In genomic region chr4:118359896-118360720, GRCm38 (mm10) we compare ENCODE assay signal across 8 mouse cellular contexts. TPM values are rescaled to one million over a fixed set of nuclear protein-coding genes. Genes with fewer than 3 reads are reported as not detected.
DNase-seq lines count a peak whose midpoint lies in the region; ATAC-seq lines count a peak whose summit lies in the region.

No protein-coding gene starts in this region.

- peak; percentile 62 for DNase-seq in adrenal gland, adult 8-10 months
- peak; percentile 84 for DNase-seq in embryo, embryonic 10.5 days (ENCODE audit: low spot score)
- DNase-seq in gastrocnemius, postnatal 25 days: peak; percentile 56
- peak; percentile 84 for DNase-seq in left cerebral cortex, postnatal 4 days
- peak; percentile 76 for DNase-seq in mesoderm, embryonic 11.5 days (ENCODE audit: low read depth, low spot score)
- DNase-seq in right cerebral cortex, postnatal 25 days: peak; percentile 57
- peak; percentile 87 for DNase-seq in yolk sac, embryonic 10.5 days (ENCODE audit: low spot score)

- ATAC-seq in inflammation-experienced regulatory T-cells, adult 6 months: peak; percentile 91

- intact Hi-C loops in left cerebral cortex, postnatal 4 days (cut with DNase I): loop anchor here (5.0 kb wide), 1 partner anchor 52 kb away; no protein-coding TSS in a partner anchor

RNA-seq across cellular contexts. Expression of gene Szt2, which starts 49.0 kb away (rescaled TPM):
- 10 to 100 TPM; 22.4 to 45.1 (median 31.7) TPM for total RNA-seq in adrenal gland, adult 8-10 months (2022)
- total RNA-seq in gastrocnemius, postnatal 25 days (2021): 1 to 10 TPM; 5.0 to 6.6 TPM
- polyA plus RNA-seq in inflammation-experienced regulatory T-cells, adult 6 months (2017; shearing (Covaris generic)): 10 to 100 TPM in 2 of 3 experiments, 1 to 10 TPM in 1; 9.1 to 20.5 (median 11.9) TPM
- 10 to 100 TPM; 43.3 to 48.3 TPM for total RNA-seq in left cerebral cortex, postnatal 4 days (2021)

RNA-seq across cellular contexts. Expression of gene Med8, which starts 49.0 kb away (rescaled TPM):
- total RNA-seq in adrenal gland, adult 8-10 months (2022): 10 to 100 TPM; 61.3 to 67.6 (median 66.8) TPM
- total RNA-seq in gastrocnemius, postnatal 25 days (2021): 10 to 100 TPM; 38.4 to 39.7 TPM
- polyA plus RNA-seq in inflammation-experienced regulatory T-cells, adult 6 months (2017; shearing (Covaris generic)): 100 to 1,000 TPM; 121 to 123 (median 123) TPM
- total RNA-seq in left cerebral cortex, postnatal 4 days (2021): 10 to 100 TPM; 75.7 to 77.6 TPM

Comparison
In these comparisons a context has a peak if more than half of its experiments do, and no peak if none do; other contexts are left out.
1. Peak in every context shown above with its lines: DNase-seq and ATAC-seq.